Mouse (Mus musculus) forebrain, embryonic 12.5 days (tissue): ENCODE data around the gene Uts2r. TPM values are rescaled to one million over a fixed set of nuclear protein-coding genes. Genes with fewer than 3 reads are reported as not detected.
A peak's percentile ranks its signal among the peaks of the same experiment; 100 is the strongest.

Source experiments
- ATAC-seq: fragments of 200-750 bp; cut with Nextera tagmentation; 2 replicates; pipeline ENCODE4 v1.8.0; 2017; ENCODE audit warnings: moderate TSS enrichment; ENCODE audit not compliant: low FRiP score
- H3K27ac ChIP-seq: fragments of 300-500 bp; sonication (generic); 2 replicates; pipeline ENCODE4 v1.5.1; 2016; ENCODE audit warnings: mild to moderate bottlenecking
- H3K27me3 ChIP-seq: fragments of 300-500 bp; sonication (generic); 2 replicates; pipeline ENCODE4 v1.6.1; 2016; ENCODE audit warnings: mild to moderate bottlenecking
- H3K36me3 ChIP-seq: fragments of 300-500 bp; sonication (generic); replicated peaks from 2 replicates; pipeline ENCODE4 v1.6.1; 2016; ENCODE audit warnings: mild to moderate bottlenecking
- H3K4me1 ChIP-seq: fragments of 300-500 bp; sonication (generic); 2 replicates; pipeline ENCODE4 v1.6.1; 2016
- H3K4me2 ChIP-seq: fragments of 300-500 bp; sonication (generic); 2 replicates; pipeline ENCODE4 v1.6.1; 2016; ENCODE audit warnings: mild to moderate bottlenecking, moderate library complexity
- H3K4me3 ChIP-seq: fragments of 300-500 bp; sonication (generic); replicated peaks from 2 replicates; pipeline ENCODE4 v1.5.1; 2016; ENCODE audit warnings: mild to moderate bottlenecking
- H3K9ac ChIP-seq: fragments of 300-500 bp; sonication (generic); 2 replicates; pipeline ENCODE4 v1.6.1; 2016; ENCODE audit warnings: mild to moderate bottlenecking
- H3K9me3 ChIP-seq: fragments of 300-500 bp; sonication (generic); 2 replicates; pipeline ENCODE4 v1.6.1; 2016
- WGBS: fragments of 180-500 bp; shearing (Covaris S2); methylation state at CpG from one replicate; pipeline ENCODE4 v1.1.7; 2016; 5-methylcytosine and 5-hydroxymethylcytosine counted together
- polyA plus RNA-seq: library from polyadenylated mRNA; unstranded; fragments of >200 nt; fragmentation: Nextera tagmentation; extraction: Ambion mirVana; gene quantifications from 2 replicates; pipeline ENCODE4 v1.2.1, GENCODE M21; 2016

Uts2r gene
- polyA plus RNA-seq, 1 experiment from 2014 or later = not detected

DNA sequence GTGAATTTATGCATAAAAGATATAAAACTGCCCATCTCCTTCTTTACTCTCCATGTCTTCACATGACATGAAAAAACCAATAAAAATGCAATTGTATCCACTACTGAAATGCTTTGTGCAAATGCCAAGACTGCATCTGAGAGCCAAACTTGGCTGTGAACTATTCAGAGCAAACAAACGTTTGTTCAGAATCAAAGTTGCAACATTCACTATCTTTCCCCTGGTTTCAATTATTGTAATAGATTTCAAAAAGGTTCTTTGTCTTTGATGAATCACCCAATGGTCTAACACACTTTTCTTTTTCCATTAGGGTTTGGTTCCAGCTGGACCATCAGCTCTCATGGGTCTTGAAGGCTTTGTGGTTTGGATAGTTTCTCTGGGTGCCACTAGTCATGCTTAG lies 30.5 kb upstream of the Uts2r start:
- H3K4me2 ChIP-seq = no peak overlapping the region
- no peak overlapping the region for H3K9ac ChIP-seq
- no peak for ATAC-seq
- H3K4me1 ChIP-seq = no peaks in the 10 kb centered on the region
- WGBS = 85% methylated on average over 1 of the region's 1 CpGs
- H3K4me3 ChIP-seq = no peak overlapping the region
- H3K9me3 ChIP-seq = no peaks in the 10 kb centered on the region
- no peaks in the 10 kb centered on the region for H3K36me3 ChIP-seq
- no peak overlapping the region for H3K27ac ChIP-seq
- H3K27me3 ChIP-seq = no peaks in the 10 kb centered on the region

- H3K4me3 ChIP-seq = no peak overlapping the region
- H3K36me3 ChIP-seq = no peaks in the 10 kb centered on the region
- no peak overlapping the region for H3K27ac ChIP-seq
- WGBS = 65% methylated on average over 1 of the region's 1 CpGs
- no peaks in the 10 kb centered on the region for H3K9me3 ChIP-seq
- no peaks in the 10 kb centered on the region for H3K27me3 ChIP-seq
- no peak overlapping the region for H3K9ac ChIP-seq
- H3K4me2 ChIP-seq = no peak overlapping the region
- ATAC-seq = no peak
- H3K4me1 ChIP-seq = no peaks in the 10 kb centered on the region
These were observed 25.5 kb upstream of the Uts2r start for GRCm38 (mm10) chr11:121134600-121134999.

GRCm38 (mm10) chr11:121137682-121138081 lies 22.4 kb upstream of the Uts2r start:
- Histone ChIP-seq H3K9me3 (no peaks in the 10 kb centered on the region), H3K36me3 (no peaks in the 10 kb centered on the region), H3K4me2 (no peak overlapping the region), H3K4me3 (no peak overlapping the region), H3K4me1 (no peaks in the 10 kb centered on the region), H3K27me3 (no peaks in the 10 kb centered on the region), H3K9ac (no peak overlapping the region), H3K27ac (no peak overlapping the region)
- ATAC-seq = no peak
- WGBS = 87% methylated on average over 5 of the region's 5 CpGs

- Histone ChIP-seq H3K4me3 (no peak overlapping the region), H3K27ac (no peak overlapping the region), H3K27me3 (no peaks in the 10 kb centered on the region), H3K4me1 (no peaks in the 10 kb centered on the region), H3K9ac (no peak overlapping the region), H3K36me3 (no peaks in the 10 kb centered on the region), H3K4me2 (no peak overlapping the region), H3K9me3 (no peaks in the 10 kb centered on the region)
- WGBS = 54% methylated on average over 6 of the region's 6 CpGs
- ATAC-seq = no peak
These were observed 21.3 kb upstream of the Uts2r start for GRCm38 (mm10) chr11:121138732-121139131.

DNA sequence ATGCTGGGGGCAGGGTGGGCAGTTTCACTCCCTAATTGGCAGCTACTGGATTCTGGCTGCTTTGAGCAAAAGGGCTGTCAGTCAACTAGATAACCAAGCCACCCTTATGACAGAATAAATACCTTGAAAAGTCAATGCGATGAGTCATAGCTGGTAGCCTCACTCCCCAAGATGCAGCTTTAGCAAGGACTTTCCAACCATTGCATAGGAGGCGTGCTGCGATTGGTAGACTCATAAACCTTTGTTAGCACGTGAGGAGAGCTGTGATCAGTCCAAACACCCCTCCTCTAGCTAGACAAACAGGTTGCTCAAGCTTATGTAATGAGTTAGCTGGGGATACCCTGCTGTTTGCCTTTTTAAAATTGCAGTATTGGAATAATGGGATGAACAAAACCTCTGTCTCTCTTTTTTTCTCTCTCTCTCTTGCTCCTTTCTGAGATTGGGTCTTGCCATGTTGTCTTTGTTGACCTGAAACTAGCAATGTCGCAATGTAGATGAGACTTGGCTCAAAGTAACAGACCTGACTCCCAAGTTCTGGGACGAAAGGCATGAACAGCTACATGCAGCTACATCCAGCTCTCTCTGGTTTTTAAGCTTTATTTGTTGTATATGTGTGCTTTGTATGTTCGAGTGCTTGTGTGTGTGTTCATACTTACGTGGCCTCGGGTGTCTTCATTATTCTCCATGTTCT lies 16.6 kb upstream of the Uts2r start:
- H3K4me1 ChIP-seq = no peaks in the 10 kb centered on the region
- no peak overlapping the region for H3K4me2 ChIP-seq
- H3K36me3 ChIP-seq = no peaks in the 10 kb centered on the region
- H3K27ac ChIP-seq = no peak overlapping the region
- no peak overlapping the region for H3K4me3 ChIP-seq
- no peak for ATAC-seq
- H3K9me3 ChIP-seq = no peaks in the 10 kb centered on the region
- 74% methylated on average over 9 of the region's 9 CpGs for WGBS
- H3K27me3 ChIP-seq = no peaks in the 10 kb centered on the region
- no peak overlapping the region for H3K9ac ChIP-seq

DNA sequence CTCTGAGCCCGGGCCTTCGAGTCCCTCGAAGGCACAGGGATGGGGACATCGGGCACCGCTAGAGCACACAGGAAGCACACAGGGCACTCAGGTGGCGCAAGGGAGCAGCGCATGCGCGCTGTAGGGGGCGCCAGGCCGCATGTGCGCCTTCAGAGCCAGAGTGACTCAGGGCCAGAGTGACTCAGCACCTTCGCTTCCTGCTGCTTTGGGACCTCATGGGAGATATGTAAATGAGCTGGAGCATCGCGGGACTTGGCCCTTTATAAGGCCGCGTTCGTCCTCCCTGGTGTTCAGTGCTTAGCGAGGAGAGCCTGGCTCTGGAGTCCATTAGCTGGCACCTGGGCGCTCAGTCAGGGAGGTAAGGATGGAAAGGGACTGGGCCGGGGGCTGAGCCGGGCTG lies 14.2 kb upstream of the Uts2r start, which contains the start of gene Tex19.1:
TSS of gene Tex19.1 (plus strand) at position 279 of the 400 bp plus-strand sequence.
- no peaks in the 10 kb centered on the region for H3K4me1 ChIP-seq
- no peaks in the 10 kb centered on the region for H3K27me3 ChIP-seq
- no peak within 1 kb of the TSS for H3K27ac ChIP-seq
- H3K4me3 ChIP-seq = no peak within 1 kb of the TSS
- H3K9me3 ChIP-seq = no peaks in the 10 kb centered on the region
- no peaks in the 10 kb centered on the region for H3K36me3 ChIP-seq
- ATAC-seq = no peak
- no peak within 1 kb of the TSS for H3K9ac ChIP-seq
- no peak within 1 kb of the TSS for H3K4me2 ChIP-seq
- 90% methylated on average over 22 of the region's 22 CpGs for WGBS

DNA sequence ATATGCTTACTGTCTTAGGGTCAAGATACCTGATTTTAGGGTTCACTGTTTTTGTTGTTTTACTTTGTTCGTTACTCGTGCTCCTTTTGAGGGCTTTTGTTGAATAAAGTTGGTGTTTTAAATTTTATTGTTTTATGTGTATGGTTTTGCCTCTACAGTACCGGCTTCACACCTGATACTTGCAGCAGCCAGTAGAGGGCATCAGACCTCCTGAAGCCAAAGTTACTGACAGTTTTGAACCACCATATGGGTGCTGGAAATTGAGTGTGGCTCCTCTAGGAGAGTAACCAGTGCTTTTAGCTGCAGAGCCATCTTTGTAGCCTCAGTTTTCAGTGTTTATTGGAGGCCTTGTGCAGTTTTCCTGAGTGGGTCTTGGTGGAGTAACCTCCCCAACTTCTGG lies 11.9 kb upstream of the Uts2r start:
- ATAC-seq = no peak
- Histone ChIP-seq H3K9me3 (no peaks in the 10 kb centered on the region), H3K27ac (no peak overlapping the region), H3K36me3 (no peaks in the 10 kb centered on the region), H3K4me1 (no peaks in the 10 kb centered on the region), H3K9ac (no peak overlapping the region), H3K4me2 (no peak overlapping the region), H3K4me3 (no peak overlapping the region), H3K27me3 (no peaks in the 10 kb centered on the region)
- 84% methylated on average over 3 of the region's 3 CpGs for WGBS

- Histone ChIP-seq H3K36me3 (no peaks in the 10 kb centered on the region), H3K9ac (no peak overlapping the region), H3K9me3 (no peaks in the 10 kb centered on the region), H3K4me2 (no peak overlapping the region), H3K4me1 (peaks cover 27% of the 10 kb centered on the region), H3K4me3 (no peak overlapping the region), H3K27ac (no peak overlapping the region), H3K27me3 (peaks cover 40% of the 10 kb centered on the region)
- ATAC-seq = peak; percentile 53; the same call in 1 of the 2 replicates
- WGBS = 13% methylated on average over 4 of the region's 4 CpGs
These were observed 5.9 kb upstream of the Uts2r start for GRCm38 (mm10) chr11:121154203-121154602.

GRCm38 (mm10) chr11:121156411-121156891 lies 3.6 kb upstream of the Uts2r start:
- peaks cover 40% of the 10 kb centered on the region for H3K27me3 ChIP-seq
- H3K9me3 ChIP-seq = no peaks in the 10 kb centered on the region
- under 1% methylated on average over 42 of the region's 45 CpGs for WGBS
- H3K4me1 ChIP-seq = peaks cover 27% of the 10 kb centered on the region
- no peaks in the 10 kb centered on the region for H3K36me3 ChIP-seq
- H3K4me2 ChIP-seq = peak overlapping the region; percentile 58
- peak; percentile 23; the same call in 1 of the 2 replicates for ATAC-seq
- peak overlapping the region; percentile 39 for H3K4me3 ChIP-seq
- no peak overlapping the region for H3K27ac ChIP-seq
- H3K9ac ChIP-seq = peak overlapping the region; percentile 33; the same call in 1 of the 2 replicates

DNA sequence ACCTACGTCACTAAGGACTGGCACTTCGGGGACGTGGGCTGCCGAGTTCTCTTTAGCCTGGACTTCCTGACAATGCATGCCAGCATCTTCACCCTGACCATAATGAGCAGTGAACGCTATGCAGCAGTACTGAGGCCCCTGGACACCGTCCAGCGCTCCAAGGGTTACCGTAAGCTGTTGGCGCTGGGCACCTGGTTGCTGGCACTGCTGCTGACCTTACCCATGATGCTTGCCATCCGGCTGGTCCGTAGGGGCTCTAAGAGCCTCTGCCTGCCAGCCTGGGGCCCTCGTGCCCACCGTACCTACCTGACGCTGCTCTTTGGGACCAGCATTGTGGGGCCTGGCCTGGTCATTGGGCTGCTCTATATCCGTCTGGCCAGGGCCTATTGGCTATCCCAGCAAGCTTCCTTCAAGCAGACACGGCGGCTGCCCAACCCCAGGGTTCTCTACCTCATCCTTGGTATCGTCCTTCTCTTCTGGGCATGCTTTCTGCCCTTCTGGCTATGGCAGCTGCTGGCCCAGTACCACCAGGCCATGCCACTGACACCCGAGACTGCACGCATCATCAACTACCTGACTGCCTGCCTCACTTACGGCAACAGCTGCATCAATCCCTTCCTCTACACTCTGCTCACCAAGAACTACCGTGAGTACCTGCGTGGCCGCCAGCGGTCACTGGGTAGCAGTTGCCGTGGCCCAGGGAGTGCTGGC lies 720 bp downstream of the Uts2r start:
- Histone ChIP-seq H3K4me1 (peaks cover 11% of the 10 kb centered on the region), H3K27ac (no peak overlapping the region), H3K4me3 (no peak overlapping the region), H3K36me3 (no peaks in the 10 kb centered on the region), H3K9ac (no peak overlapping the region), H3K27me3 (peaks cover 24% of the 10 kb centered on the region), H3K4me2 (no peak overlapping the region), H3K9me3 (no peaks in the 10 kb centered on the region)
- 91% methylated on average over 26 of the region's 26 CpGs for WGBS
- no peak for ATAC-seq

- H3K4me1 ChIP-seq = no peaks in the 10 kb centered on the region
- H3K27ac ChIP-seq = no peak overlapping the region
- H3K36me3 ChIP-seq = no peaks in the 10 kb centered on the region
- no peaks in the 10 kb centered on the region for H3K27me3 ChIP-seq
- no peak overlapping the region for H3K9ac ChIP-seq
- ATAC-seq = no peak
- no peak overlapping the region for H3K4me2 ChIP-seq
- H3K4me3 ChIP-seq = no peak overlapping the region
- WGBS = 93% methylated on average over 4 of the region's 4 CpGs
- H3K9me3 ChIP-seq = no peaks in the 10 kb centered on the region
These were observed 3.7 kb downstream of the Uts2r start for GRCm38 (mm10) chr11:121163751-121164150.

DNA sequence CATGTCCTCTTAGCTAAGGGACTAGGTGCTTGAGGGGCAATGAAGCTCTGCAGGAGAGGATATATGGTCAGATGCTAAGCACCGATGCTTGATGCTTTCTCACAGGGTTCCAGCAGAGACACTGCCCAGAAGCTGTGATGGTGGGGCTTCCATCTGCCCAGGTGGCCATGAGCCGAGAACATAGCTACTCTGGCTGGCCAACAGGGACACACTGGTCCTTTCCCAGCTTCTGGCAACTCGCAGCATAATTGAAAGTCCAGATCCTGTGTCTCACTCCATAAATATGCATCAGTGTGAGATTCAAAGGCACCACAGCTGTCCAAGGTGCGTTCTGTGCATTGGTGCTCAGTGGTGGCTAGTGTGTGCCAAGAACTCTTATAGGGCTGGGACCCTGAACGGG lies 13.1 kb downstream of the Uts2r start:
- peaks cover 25% of the 10 kb centered on the region for H3K4me1 ChIP-seq

More for the DNA sequence above, 13.1 kb downstream of the Uts2r start:
- Histone ChIP-seq H3K4me2 (no peak overlapping the region), H3K9ac (no peak overlapping the region), H3K27ac (no peak overlapping the region), H3K9me3 (no peaks in the 10 kb centered on the region), H3K4me3 (no peak overlapping the region), H3K27me3 (no peaks in the 10 kb centered on the region), H3K36me3 (no peaks in the 10 kb centered on the region)
- WGBS = 87% methylated on average over 5 of the region's 5 CpGs
- ATAC-seq = no peak
